Mouse (Mus musculus) lung, embryonic 15.5 days (tissue): ENCODE data around the gene Sema3b. TPM values are rescaled to one million over a fixed set of nuclear protein-coding genes. Genes with fewer than 3 reads are reported as not detected.

ENCODE experiments used
- ATAC-seq: fragments of 200-750 bp; cut with Nextera tagmentation; 2 replicates; pipeline ENCODE4 v1.8.0; 2017; ENCODE audit warnings: moderate number of reproducible peaks, borderline replicate concordance; ENCODE audit not compliant: low FRiP score, low TSS enrichment; ENCODE audit errors: extremely low read depth
- H3K27ac ChIP-seq: fragments of 300-500 bp; sonication (generic); 2 replicates; pipeline ENCODE4 v1.5.1; 2015; ENCODE audit warnings: moderate library complexity, mild to moderate bottlenecking, inconsistent platforms
- H3K27me3 ChIP-seq: fragments of 300-500 bp; sonication (generic); 2 replicates; pipeline ENCODE4 v1.6.1; 2015; ENCODE audit warnings: inconsistent platforms
- H3K36me3 ChIP-seq: fragments of 300-500 bp; sonication (generic); 2 replicates; pipeline ENCODE4 v1.6.1; 2015; ENCODE audit warnings: inconsistent platforms
- H3K4me1 ChIP-seq: fragments of 300-500 bp; sonication (generic); 2 replicates; pipeline ENCODE4 v1.6.1; 2015; ENCODE audit warnings: inconsistent platforms
- H3K4me2 ChIP-seq: fragments of 300-500 bp; sonication (generic); 2 replicates; pipeline ENCODE4 v1.6.1; 2015; ENCODE audit warnings: inconsistent platforms, mild to moderate bottlenecking, moderate library complexity
- H3K4me3 ChIP-seq: fragments of 300-500 bp; sonication (generic); 2 replicates; pipeline ENCODE4 v1.5.1; 2015; ENCODE audit warnings: mild to moderate bottlenecking, inconsistent platforms
- H3K9ac ChIP-seq: fragments of 300-500 bp; sonication (generic); 2 replicates; pipeline ENCODE4 v1.6.1; 2015; ENCODE audit warnings: inconsistent platforms
- H3K9me3 ChIP-seq: fragments of 300-500 bp; sonication (generic); 2 replicates; pipeline ENCODE4 v1.6.1; 2016; ENCODE audit warnings: inconsistent platforms
- WGBS: fragments of 180-500 bp; shearing (Covaris S2); methylation state at CpG from one replicate; pipeline ENCODE4 v1.1.7; 2015; 5-methylcytosine and 5-hydroxymethylcytosine counted together
- polyA plus RNA-seq: library from polyadenylated mRNA; unstranded; fragments of >200 nt; fragmentation: Nextera tagmentation; extraction: Ambion mirVana; gene quantifications from 2 replicates; pipeline ENCODE4 v1.2.1, GENCODE M21; 2015

Sema3b gene
- polyA plus RNA-seq, 1 experiment from 2014 or later: 9.1 TPM

GRCm38 (mm10) chr9:107609433-107609830, 403 bp upstream of the Sema3b start:
- Histone ChIP-seq H3K9me3 (no peaks in the 10 kb centered on the region), H3K4me3 (no peak overlapping the region), H3K9ac (no peak overlapping the region), H3K27ac (no peak overlapping the region), H3K4me2 (no peak overlapping the region), H3K27me3 (no peaks in the 10 kb centered on the region), H3K4me1 (peaks cover 65% of the 10 kb centered on the region), H3K36me3 (peaks cover 8% of the 10 kb centered on the region)
- no peak for ATAC-seq
- WGBS: 65% methylated on average over 4 of the region's 4 CpGs

DNA sequence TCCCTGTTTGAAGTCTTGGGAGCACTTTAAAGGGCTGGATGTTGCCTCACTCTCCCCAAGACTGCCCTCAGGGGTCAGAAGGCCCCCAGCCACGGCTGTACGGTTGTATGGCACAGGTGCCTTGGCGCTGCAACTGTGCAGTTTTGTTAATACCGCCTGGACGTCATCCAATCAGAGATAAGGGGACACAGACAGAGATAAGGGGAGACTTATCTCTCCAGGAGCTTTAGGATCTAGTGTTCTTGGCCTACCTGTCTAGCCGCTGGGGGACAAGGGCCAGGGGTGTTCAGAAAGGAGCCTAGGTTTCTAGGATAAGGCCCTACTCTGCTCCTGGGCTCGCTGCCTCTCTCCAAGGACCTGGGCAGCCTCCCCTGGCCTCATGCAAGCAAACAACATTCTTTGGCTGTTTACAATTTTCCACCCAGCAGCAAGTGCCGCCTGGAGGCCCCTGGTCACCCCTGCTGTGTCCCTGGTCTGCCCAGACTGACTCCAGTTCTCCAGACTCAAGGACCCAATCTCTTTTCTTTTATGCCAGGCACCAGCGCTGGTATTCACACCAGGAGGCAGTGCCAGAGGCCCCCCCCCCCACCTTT, 1.3 kb downstream of the Sema3b start:
- Histone ChIP-seq H3K4me1 (peaks cover 57% of the 10 kb centered on the region), H3K4me2 (peak overlapping the region; percentile 29), H3K9me3 (no peaks in the 10 kb centered on the region), H3K36me3 (no peaks in the 10 kb centered on the region), H3K9ac (no peak overlapping the region), H3K27ac (peak overlapping the region; percentile 72), H3K27me3 (no peaks in the 10 kb centered on the region), H3K4me3 (no peak overlapping the region)
- no peak for ATAC-seq
- WGBS: 25% methylated on average over 9 of the region's 9 CpGs

GRCm38 (mm10) chr9:107607036-107607435, 2.0 kb downstream of the Sema3b start:
- peaks cover 58% of the 10 kb centered on the region for H3K4me1 ChIP-seq
- peak overlapping the region; percentile 72; the same call in 1 of the 2 replicates for H3K27ac ChIP-seq
- H3K4me2 ChIP-seq: peak overlapping the region; percentile 29
- 60% methylated on average over 2 of the region's 2 CpGs for WGBS
- no peak overlapping the region for H3K9ac ChIP-seq
- no peaks in the 10 kb centered on the region for H3K27me3 ChIP-seq
- ATAC-seq: no peak
- no peaks in the 10 kb centered on the region for H3K36me3 ChIP-seq
- H3K9me3 ChIP-seq: no peaks in the 10 kb centered on the region
- H3K4me3 ChIP-seq: peak overlapping the region; percentile 11

- no peak for ATAC-seq
- Histone ChIP-seq H3K27me3 (no peaks in the 10 kb centered on the region), H3K36me3 (no peaks in the 10 kb centered on the region), H3K4me1 (peaks cover 54% of the 10 kb centered on the region), H3K27ac (peak overlapping the region; percentile 62), H3K4me2 (peak overlapping the region; percentile 29), H3K4me3 (peak overlapping the region; percentile 11), H3K9ac (no peak overlapping the region), H3K9me3 (no peaks in the 10 kb centered on the region)
- 17% methylated on average over 9 of the region's 9 CpGs for WGBS
Measured at GRCm38 (mm10) chr9:107606591-107606990, 2.4 kb downstream of the Sema3b start.

DNA sequence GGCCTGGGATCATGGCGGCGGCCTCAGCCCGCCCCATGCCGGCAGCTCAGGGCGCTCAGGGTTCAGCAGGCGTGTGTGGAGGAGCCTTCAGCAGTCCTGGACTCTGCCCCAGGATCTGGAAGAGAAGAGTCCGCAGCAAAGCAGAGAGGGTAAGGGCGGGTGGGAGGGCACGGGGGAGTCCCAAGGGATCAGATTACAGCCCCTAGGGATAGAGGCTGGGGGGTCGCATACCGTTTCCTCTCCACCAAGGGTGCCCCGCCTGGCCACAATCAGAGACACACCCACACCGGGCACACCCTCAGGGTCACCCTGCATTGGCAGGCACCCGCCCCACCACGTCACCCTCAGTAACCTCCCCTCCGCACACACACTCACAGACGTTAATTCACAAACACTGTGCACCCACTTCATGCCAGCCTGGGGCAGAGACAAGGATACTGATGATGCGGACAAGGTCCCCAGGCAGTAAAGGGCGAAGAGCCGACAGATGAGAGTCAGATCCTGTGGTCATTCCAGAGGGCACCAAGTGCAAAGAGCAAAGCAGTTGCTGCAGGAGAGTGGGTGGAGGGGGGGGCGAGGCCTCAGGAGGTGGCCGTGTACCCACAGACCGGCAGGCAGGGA, 3.9 kb downstream of the Sema3b start:
- Histone ChIP-seq H3K27me3 (0 out of 2 replicates have a peak, but pooled peaks cover 4% of the 10 kb centered on the region), H3K4me3 (peak overlapping the region; percentile 22), H3K9me3 (no peaks in the 10 kb centered on the region), H3K4me1 (peaks cover 48% of the 10 kb centered on the region), H3K4me2 (peak overlapping the region; percentile 46), H3K9ac (peak overlapping the region; percentile 29; the same call in 1 of the 2 replicates), H3K36me3 (no peaks in the 10 kb centered on the region), H3K27ac (peak overlapping the region; percentile 75)
- 30% methylated on average over 23 of the region's 23 CpGs for WGBS
- peak; percentile 40 for ATAC-seq

GRCm38 (mm10) chr9:107603251-107603650, 5.8 kb downstream of the Sema3b start:
- Histone ChIP-seq H3K4me2 (no peak overlapping the region), H3K4me3 (no peak overlapping the region), H3K27me3 (0 out of 2 replicates have a peak, but pooled peaks cover 10% of the 10 kb centered on the region), H3K36me3 (no peaks in the 10 kb centered on the region), H3K27ac (no peak overlapping the region), H3K4me1 (peaks cover 34% of the 10 kb centered on the region), H3K9ac (no peak overlapping the region), H3K9me3 (no peaks in the 10 kb centered on the region)
- no peak for ATAC-seq
- 74% methylated on average over 6 of the region's 6 CpGs for WGBS

GRCm38 (mm10) chr9:107602068-107602648, 6.9 kb downstream of the Sema3b start:
- 8% methylated on average over 10 of the region's 10 CpGs for WGBS
- H3K9ac ChIP-seq: no peak overlapping the region
- ATAC-seq: no peak
- H3K27me3 ChIP-seq: 0 out of 2 replicates have a peak, but pooled peaks cover 10% of the 10 kb centered on the region
- peaks cover 24% of the 10 kb centered on the region for H3K4me1 ChIP-seq
- H3K4me3 ChIP-seq: no peak overlapping the region
- no peaks in the 10 kb centered on the region for H3K9me3 ChIP-seq
- H3K36me3 ChIP-seq: no peaks in the 10 kb centered on the region
- H3K27ac ChIP-seq: no peak overlapping the region
- no peak overlapping the region for H3K4me2 ChIP-seq

- H3K4me3 ChIP-seq: no peak overlapping the region
- no peak overlapping the region for H3K4me2 ChIP-seq
- no peaks in the 10 kb centered on the region for H3K9me3 ChIP-seq
- H3K36me3 ChIP-seq: no peaks in the 10 kb centered on the region
- peaks cover 19% of the 10 kb centered on the region for H3K4me1 ChIP-seq
- WGBS: 77% methylated on average over 11 of the region's 11 CpGs
- H3K27ac ChIP-seq: no peak overlapping the region
- no peak for ATAC-seq
- H3K27me3 ChIP-seq: 0 out of 2 replicates have a peak, but pooled peaks cover 10% of the 10 kb centered on the region
- no peak overlapping the region for H3K9ac ChIP-seq
Measured at GRCm38 (mm10) chr9:107601275-107601674, 7.8 kb downstream of the Sema3b start.

DNA sequence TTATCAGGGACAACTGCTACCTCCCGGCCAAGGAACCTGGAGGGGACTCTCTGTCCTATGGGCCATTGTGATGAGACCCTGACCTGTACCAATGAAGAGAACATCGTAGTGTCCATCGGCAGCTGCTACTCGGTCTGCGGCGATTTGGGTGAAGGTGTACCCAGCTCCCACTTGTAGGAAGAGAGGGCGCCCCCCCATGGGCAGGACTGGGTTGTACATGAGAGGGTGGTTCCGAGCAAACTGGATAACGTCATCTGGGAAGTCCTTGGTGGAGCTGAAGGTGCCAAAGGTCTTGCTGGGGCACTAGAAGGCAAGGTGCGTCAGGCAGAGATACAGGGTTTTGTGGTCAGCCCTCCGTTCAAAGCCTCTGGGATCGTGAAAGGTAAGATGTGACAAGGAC, 8.3 kb downstream of the Sema3b start:
- Histone ChIP-seq H3K27me3 (0 out of 2 replicates have a peak, but pooled peaks cover 10% of the 10 kb centered on the region), H3K9ac (no peak overlapping the region), H3K4me3 (no peak overlapping the region), H3K4me2 (no peak overlapping the region), H3K27ac (no peak overlapping the region), H3K4me1 (peaks cover 19% of the 10 kb centered on the region), H3K9me3 (no peaks in the 10 kb centered on the region), H3K36me3 (no peaks in the 10 kb centered on the region)
- 75% methylated on average over 12 of the region's 12 CpGs for WGBS
- no peak for ATAC-seq

GRCm38 (mm10) chr9:107599842-107600241, 9.2 kb downstream of the Sema3b start:
- Histone ChIP-seq H3K4me3 (no peak overlapping the region), H3K9ac (no peak overlapping the region), H3K36me3 (no peaks in the 10 kb centered on the region), H3K27ac (no peak overlapping the region), H3K4me2 (no peak overlapping the region), H3K9me3 (no peaks in the 10 kb centered on the region), H3K4me1 (peaks cover 12% of the 10 kb centered on the region), H3K27me3 (0 out of 2 replicates have a peak, but pooled peaks cover 10% of the 10 kb centered on the region)
- no peak for ATAC-seq
- 61% methylated on average over 14 of the region's 14 CpGs for whole genome bisulfite sequencing

GRCm38 (mm10) chr9:107599433-107599832, 9.6 kb downstream of the Sema3b start:
- no peak overlapping the region for H3K4me3 ChIP-seq
- H3K9ac ChIP-seq: no peak overlapping the region
- H3K9me3 ChIP-seq: no peaks in the 10 kb centered on the region
- ATAC-seq: no peak
- H3K4me1 ChIP-seq: peaks cover 9% of the 10 kb centered on the region; the same call in 1 of the 2 replicates
- H3K27me3 ChIP-seq: 0 out of 2 replicates have a peak, but pooled peaks cover 10% of the 10 kb centered on the region
- no peak overlapping the region for H3K4me2 ChIP-seq
- 79% methylated on average over 9 of the region's 9 CpGs for WGBS
- no peaks in the 10 kb centered on the region for H3K36me3 ChIP-seq
- no peak overlapping the region for H3K27ac ChIP-seq

GRCm38 (mm10) chr9:107598385-107598784, 10.6 kb downstream of the Sema3b start:
- H3K4me1 ChIP-seq: peaks cover 5% of the 10 kb centered on the region; the same call in 1 of the 2 replicates
- H3K4me3 ChIP-seq: no peak overlapping the region
- no peak overlapping the region for H3K4me2 ChIP-seq
- 65% methylated on average over 5 of the region's 5 CpGs for WGBS
- no peak overlapping the region for H3K27ac ChIP-seq
- H3K9ac ChIP-seq: no peak overlapping the region
- no peak for ATAC-seq
- 0 out of 2 replicates have a peak, but pooled peaks cover 10% of the 10 kb centered on the region for H3K27me3 ChIP-seq
- no peaks in the 10 kb centered on the region for H3K9me3 ChIP-seq
- H3K36me3 ChIP-seq: peaks cover 8% of the 10 kb centered on the region
